ENCODE assay signal across 30 mouse cellular contexts in genomic region chr4:46348897-46349296, GRCm38 (mm10). TPM values are rescaled to one million over a fixed set of nuclear protein-coding genes. Genes with fewer than 3 reads are reported as not detected.
A peak's percentile ranks its signal among the peaks of the same experiment; 100 is the strongest.
DNase-seq lines count a peak whose midpoint lies in the region; ATAC-seq and TF ChIP-seq lines count a peak whose summit lies in the region.
"Had no signal": no experiment of that assay in that cellular context is flagged by ENCODE, and none has a peak within 500 bp of the region (broad histone marks: within the 10 kb centered on the region; RNA-seq: fewer than 3 reads in every experiment).

No protein-coding gene starts in this region.

- no peaks in the 10 kb centered on the region for H3K36me3 ChIP-seq in heart, embryonic 10.5 days
- H3K36me3 ChIP-seq in heart, embryonic 11.5 days (ENCODE audit: control insufficient read depth, insufficient read depth, low read length): no peaks in the 10 kb centered on the region
- H3K36me3 ChIP-seq in midbrain, embryonic 11.5 days (ENCODE audit: control insufficient read depth, insufficient read depth, low read length): no peaks in the 10 kb centered on the region
- H3K36me3 ChIP-seq in midbrain, postnatal 0 days (ENCODE audit: insufficient read depth, low read length): no peaks in the 10 kb centered on the region
- H3K36me3 ChIP-seq in limb, embryonic 10.5 days: no peaks in the 10 kb centered on the region
- H3K36me3 ChIP-seq: embryonic facial prominence, embryonic 12.5 days; embryonic facial prominence, embryonic 15.5 days; G1E; intestine, embryonic 15.5 days had no signal

- no peak overlapping the region for H3K4me3 ChIP-seq in heart, embryonic 10.5 days
- no peak overlapping the region for H3K4me3 ChIP-seq in heart, embryonic 11.5 days (ENCODE audit: low read depth, low read length)
- no peak overlapping the region for H3K4me3 ChIP-seq in midbrain, embryonic 11.5 days (ENCODE audit: low read depth, low read length)
- no peak overlapping the region for H3K4me3 ChIP-seq in midbrain, postnatal 0 days (ENCODE audit: low read depth, low read length)
- H3K4me3 ChIP-seq in limb, embryonic 10.5 days: no peak overlapping the region
- H3K4me3 ChIP-seq: embryonic facial prominence, embryonic 12.5 days; embryonic facial prominence, embryonic 15.5 days; intestine, embryonic 15.5 days had no signal

- peak; percentile 27 for DNase-seq in embryo, embryonic 9.5 days (ENCODE audit: extremely low spot score)
- DNase-seq in embryo, embryonic 10 days (ENCODE audit: low spot score): no peak
- peak; percentile 64 for DNase-seq in heart, embryonic 10.5 days (ENCODE audit: low spot score)
- DNase-seq in midbrain, embryonic 11.5 days (ENCODE audit: low spot score, missing footprints): peak; percentile 92
- no peak for DNase-seq in midbrain, postnatal 0 days (ENCODE audit: low spot score)
- DNase-seq in limb, embryonic 10.5 days (ENCODE audit: low spot score): peak; percentile 49
- DNase-seq: adrenal gland, postnatal 10 days; adrenal gland, postnatal 36 days; B cell, adult 2 months; cerebellum, adult 18-20 months; cerebellum, adult 9-10 months; cerebellum, postnatal 14 days; gastrocnemius, postnatal 25 days; heart, adult 18-20 months; kidney, adult 11 months had no signal

- no peak for ATAC-seq in heart, embryonic 11.5 days (replicated peaks; ENCODE audit: insufficient number of reproducible peaks, low FRiP score, low TSS enrichment)
- ATAC-seq in midbrain, embryonic 11.5 days (ENCODE audit: low FRiP score): no peak
- no peak for ATAC-seq in midbrain, postnatal 0 days (ENCODE audit: low FRiP score)
- ATAC-seq: forebrain, embryonic 14.5 days; hindbrain, embryonic 16.5 days; intestine, embryonic 15.5 days; Patski had no signal

- TF ChIP-seq CTCF in midbrain, postnatal 0 days (IDR thresholded peaks at IDR 0.05): no peak

- no peak overlapping the region for H3K9ac ChIP-seq in heart, embryonic 11.5 days (ENCODE audit: low read depth, low read length)
- H3K9ac ChIP-seq in midbrain, embryonic 11.5 days (ENCODE audit: low read length): no peak overlapping the region
- H3K9ac ChIP-seq in midbrain, postnatal 0 days (replicated peaks; ENCODE audit: low read length, poor library complexity, severe bottlenecking): no peak overlapping the region
- H3K9ac ChIP-seq: embryonic facial prominence, embryonic 12.5 days; embryonic facial prominence, embryonic 15.5 days; intestine, embryonic 15.5 days had no signal

- H3K9me3 ChIP-seq in heart, embryonic 10.5 days: no peaks in the 10 kb centered on the region
- H3K9me3 ChIP-seq in heart, embryonic 11.5 days (replicated peaks; ENCODE audit: control insufficient read depth, low read length): no peaks in the 10 kb centered on the region
- no peaks in the 10 kb centered on the region; the same call in 1 of the 2 replicates for H3K9me3 ChIP-seq in midbrain, embryonic 11.5 days (ENCODE audit: control insufficient read depth, low read length)
- H3K9me3 ChIP-seq in midbrain, postnatal 0 days (ENCODE audit: low read length): no peaks in the 10 kb centered on the region
- H3K9me3 ChIP-seq in limb, embryonic 10.5 days (replicated peaks): no peaks in the 10 kb centered on the region
- H3K9me3 ChIP-seq: embryonic facial prominence, embryonic 12.5 days; embryonic facial prominence, embryonic 15.5 days; intestine, embryonic 15.5 days had no signal

- peaks cover 100% of the 10 kb centered on the region for H3K27me3 ChIP-seq in heart, embryonic 10.5 days (ENCODE audit: insufficient read depth, poor library complexity, severe bottlenecking)
- H3K27me3 ChIP-seq in heart, embryonic 11.5 days (ENCODE audit: control insufficient read depth, insufficient read depth, low read length): peaks cover 89% of the 10 kb centered on the region
- H3K27me3 ChIP-seq in midbrain, embryonic 11.5 days (ENCODE audit: control insufficient read depth, insufficient read depth, low read length): peaks cover 83% of the 10 kb centered on the region
- peaks cover 79% of the 10 kb centered on the region for H3K27me3 ChIP-seq in midbrain, postnatal 0 days (ENCODE audit: insufficient read depth, low read length)
- peaks cover 100% of the 10 kb centered on the region for H3K27me3 ChIP-seq in limb, embryonic 10.5 days (ENCODE audit: low read depth, poor library complexity, severe bottlenecking)
- H3K27me3 ChIP-seq: CH12.LX had no signal

- H3K4me2 ChIP-seq in heart, embryonic 11.5 days: no peak overlapping the region
- H3K4me2 ChIP-seq in midbrain, embryonic 11.5 days: no peak overlapping the region
- H3K4me2 ChIP-seq in midbrain, postnatal 0 days (ENCODE audit: low read depth, low read length, poor library complexity, severe bottlenecking): no peak overlapping the region
- H3K4me2 ChIP-seq: embryonic facial prominence, embryonic 12.5 days; embryonic facial prominence, embryonic 15.5 days; intestine, embryonic 15.5 days had no signal

- H3K4me1 ChIP-seq in heart, embryonic 10.5 days: peaks cover 27% of the 10 kb centered on the region
- no peaks in the 10 kb centered on the region; the same call in 1 of the 2 replicates for H3K4me1 ChIP-seq in heart, embryonic 11.5 days (ENCODE audit: control insufficient read depth, insufficient read depth, low read length)
- peaks cover 10% of the 10 kb centered on the region for H3K4me1 ChIP-seq in midbrain, embryonic 11.5 days (ENCODE audit: control insufficient read depth, insufficient read depth, low read length)
- H3K4me1 ChIP-seq in midbrain, postnatal 0 days (ENCODE audit: insufficient read depth, low read length): no peaks in the 10 kb centered on the region
- H3K4me1 ChIP-seq in limb, embryonic 10.5 days: peaks cover 32% of the 10 kb centered on the region

- WGBS in heart, embryonic 10.5 days: 29% methylated on average over 9 of the region's 9 CpGs
- WGBS in heart, embryonic 11.5 days (ENCODE audit: insufficient replicate concordance): 25% methylated on average over 9 of the region's 9 CpGs
- 24% methylated on average over 9 of the region's 9 CpGs for WGBS in midbrain, embryonic 11.5 days
- WGBS in midbrain, postnatal 0 days: 23% methylated on average over 9 of the region's 9 CpGs
- WGBS in limb, embryonic 10.5 days: 25% methylated on average over 9 of the region's 9 CpGs

- no peak overlapping the region for H3K27ac ChIP-seq in heart, embryonic 10.5 days
- no peak overlapping the region for H3K27ac ChIP-seq in heart, embryonic 11.5 days (ENCODE audit: low read depth, low read length)
- H3K27ac ChIP-seq in midbrain, embryonic 11.5 days (ENCODE audit: low read depth, low read length): no peak overlapping the region
- no peak overlapping the region for H3K27ac ChIP-seq in midbrain, postnatal 0 days (ENCODE audit: low read depth, low read length)
- H3K27ac ChIP-seq in limb, embryonic 10.5 days: no peak overlapping the region
- H3K27ac ChIP-seq: embryonic facial prominence, embryonic 12.5 days; embryonic facial prominence, embryonic 15.5 days; intestine, embryonic 15.5 days had no signal

RNA-seq across cellular contexts. Expression of gene Foxe1, which starts 5.5 kb away (rescaled TPM):
- polyA plus RNA-seq in heart, embryonic 10.5 days (2016; fragmentation: Nextera tagmentation; extraction: Ambion mirVana): 0.23 and 1.6 TPM in 2 replicates
- polyA plus RNA-seq in heart, embryonic 11.5 days (2014; fragmentation: Nextera tagmentation; extraction: Ambion mirVana): 0.07 TPM in 2 replicates
- not detected in 2 replicates for polyA plus RNA-seq in midbrain, embryonic 11.5 days (2014; fragmentation: Nextera tagmentation; extraction: Ambion mirVana)
- total RNA-seq in midbrain, postnatal 0 days (2014; rRNA removed): not detected in 2 replicates
- polyA plus RNA-seq in midbrain, postnatal 0 days (2015; fragmentation: Nextera tagmentation; extraction: Ambion mirVana): not detected in 2 replicates
- polyA plus RNA-seq in limb, embryonic 10.5 days (2016; fragmentation: Nextera tagmentation; extraction: Ambion mirVana): 0.35 TPM in 1 of 2 replicates, not detected in the other
- total RNA-seq: adrenal gland, adult 18-20 months; adrenal gland, postnatal 10 days; adrenal gland, postnatal 36 days; CH12.LX; G1E; gastrocnemius, adult 8-10 months; gastrocnemius, postnatal 25 days; heart, adult 18-20 months; heart, postnatal 25 days; hematopoietic stem cell, adult 5-6 weeks had no signal
- polyA plus RNA-seq: forebrain, embryonic 14.5 days; G1E; gonadal fat pad, adult 2 months; heart, embryonic 14.5 days; hindbrain, embryonic 16.5 days; intestine, embryonic 15.5 days; Patski had no signal

RNA-seq across cellular contexts. Expression of gene Trmo, which starts 40.3 kb away (rescaled TPM):
- 10.3 and 11.6 TPM in 2 replicates for polyA plus RNA-seq in heart, embryonic 10.5 days (2016; fragmentation: Nextera tagmentation; extraction: Ambion mirVana)
- polyA plus RNA-seq in heart, embryonic 11.5 days (2014; fragmentation: Nextera tagmentation; extraction: Ambion mirVana): 8.4 and 11.5 TPM in 2 replicates
- 11.9 and 13.8 TPM in 2 replicates for polyA plus RNA-seq in midbrain, embryonic 11.5 days (2014; fragmentation: Nextera tagmentation; extraction: Ambion mirVana)
- 7.8 and 8.8 TPM in 2 replicates for total RNA-seq in midbrain, postnatal 0 days (2014; rRNA removed)
- polyA plus RNA-seq in midbrain, postnatal 0 days (2015; fragmentation: Nextera tagmentation; extraction: Ambion mirVana): 4.4 and 5.3 TPM in 2 replicates
- 11.5 and 11.9 TPM in 2 replicates for polyA plus RNA-seq in limb, embryonic 10.5 days (2016; fragmentation: Nextera tagmentation; extraction: Ambion mirVana)

Comparison
In these comparisons a context has a peak if more than half of its experiments do, and no peak if none do; other contexts are left out.
1. DNase-seq: peak in embryo, embryonic 9.5 days (single experiment), heart, embryonic 10.5 days (single experiment), midbrain, embryonic 11.5 days (single experiment) and limb, embryonic 10.5 days (single experiment); none in embryo, embryonic 10 days (single experiment) and midbrain, postnatal 0 days (single experiment).